Mouse (Mus musculus) thymus, adult 2 months (tissue): ENCODE results near the gene Rtn4rl2.

ENCODE experiments used
- CTCF ChIP-seq: fragments of 200-500 bp; IDR thresholded peaks from 2 replicates; pipeline ENCODE4 v1.5.1; 2012; ENCODE audit warnings: mild to moderate bottlenecking, control low read depth, low read length, moderate library complexity, borderline replicate concordance; ENCODE audit not compliant: control insufficient read depth, poor library complexity, insufficient read depth; ENCODE audit errors: extremely low read depth
- POLR2A ChIP-seq: fragments of 200-500 bp; IDR thresholded peaks from 2 replicates; pipeline ENCODE4 v1.6.1; 2012; ENCODE audit warnings: mild to moderate bottlenecking, low read length, control low read depth, moderate library complexity; ENCODE audit not compliant: control insufficient read depth, poor library complexity, insufficient read depth; ENCODE audit errors: extremely low read depth

DNA sequence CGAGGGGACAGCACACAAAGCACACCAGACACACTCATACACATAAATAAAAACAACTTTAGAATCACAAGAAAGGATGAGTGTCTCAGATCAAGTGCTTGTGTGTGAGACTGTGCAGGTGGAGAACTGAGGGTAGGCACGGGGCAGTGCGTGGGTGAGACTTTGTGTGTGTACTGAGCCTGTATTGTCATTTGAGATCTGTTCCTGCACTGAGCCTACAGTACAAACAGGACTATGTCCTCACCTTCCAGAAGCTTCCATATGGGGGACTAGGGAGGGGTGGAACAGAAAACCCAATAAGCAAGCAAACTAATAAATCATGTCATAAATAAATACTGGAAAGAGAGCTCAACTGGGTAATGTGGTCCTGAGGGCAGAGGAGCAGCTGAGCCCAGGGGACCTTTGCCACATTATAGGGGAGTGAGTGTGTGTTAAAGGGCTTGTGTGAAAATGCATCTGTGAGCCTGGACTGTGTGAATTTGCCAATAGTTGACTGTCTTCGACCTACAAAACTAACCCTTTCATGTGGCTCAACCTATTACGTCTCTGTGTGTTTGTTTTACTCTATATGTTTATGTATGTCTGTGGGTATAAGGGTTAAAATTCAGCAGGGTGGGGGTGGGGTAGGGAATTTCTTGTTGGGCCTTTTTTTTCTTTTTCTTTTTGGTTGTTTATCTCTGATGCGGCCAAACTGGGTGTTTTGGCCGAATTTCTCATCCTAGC lies 35.9 kb downstream of the Rtn4rl2 start:
- TF ChIP-seq CTCF = no peak
- no peak for TF ChIP-seq POLR2A
